Mouse (Mus musculus): ENCODE data around the gene Ppp1r12c. TPM values are rescaled to one million over a fixed set of nuclear protein-coding genes. Genes with fewer than 3 reads are reported as not detected.

Ppp1r12c gene
- total and polyA plus RNA-seq, 3 experiments: 64.2 to 153 TPM; not detected in 1

- Histone ChIP-seq H3K36me3 (ENCODE audit: control insufficient read depth in 1 of 2, insufficient read depth in 2 of 2, low read length in 2 of 2) (no peaks in the 10 kb centered on the region), H3K9me3 (replicated peaks; ENCODE audit: insufficient read depth, low read length) (no peaks in the 10 kb centered on the region)
- DNase-seq (ENCODE audit: low read depth, low spot score): no peak
Observed at GRCm38 (mm10) chr7:4464194-4464824, 37.2 kb downstream of the Ppp1r12c start.

GRCm38 (mm10) chr7:4460576-4461434 lies 40.7 kb downstream of the Ppp1r12c start, which contains the start of gene Eps8l1:
Gene Eps8l1, plus strand, starts transcription at chr7:4460674.
- Histone ChIP-seq H3K27me3 (ENCODE audit: control insufficient read depth in 1 of 2, insufficient read depth in 2 of 2, low read length in 2 of 2) (no peaks in the 10 kb centered on the region), H3K4me3 (ENCODE audit: control insufficient read depth in 1 of 2, insufficient read depth in 1 of 2, low read depth in 2 of 2, low read length in 2 of 2) (no peak within 1 kb of the TSS), H3K36me3 (ENCODE audit: control insufficient read depth in 1 of 2, insufficient read depth in 2 of 2, low read length in 2 of 2) (no peaks in the 10 kb centered on the region), H3K4me1 (ENCODE audit: control insufficient read depth in 1 of 2, insufficient read depth in 2 of 2, low read length in 2 of 2) (peaks cover 0 to 5% of the 10 kb centered on the region in 2 experiments; a peak in 2 of 4 replicates), H3K9ac (ENCODE audit: control insufficient read depth, low read depth, low read length, poor library complexity, severe bottlenecking) (no peak within 1 kb of the TSS), H3K27ac (ENCODE audit: control insufficient read depth, low read depth, low read length) (no peak within 1 kb of the TSS), H3K79me2 (ENCODE audit: control insufficient read depth, insufficient read depth, low read length, poor library complexity) (no peaks in the 10 kb centered on the region), H3K9me3 (replicated peaks; ENCODE audit: insufficient read depth, low read length) (no peaks in the 10 kb centered on the region)
- peak; percentile 32 for DNase-seq (ENCODE audit: low read depth, low spot score)
- TF ChIP-seq USF1 (IDR thresholded peaks at IDR 0.05; ENCODE audit: low read depth, low read length): no peak
- TF ChIP-seq MYC (IDR thresholded peaks at IDR 0.05; ENCODE audit: low read depth, low read length): no peak
- TF ChIP-seq RCOR1 (IDR thresholded peaks at IDR 0.05; ENCODE audit: low read depth, low read length): no peak
- no peak for TF ChIP-seq HCFC1 (IDR thresholded peaks at IDR 0.05; ENCODE audit: low read depth, low read length)
- no peak for TF ChIP-seq KAT2A (conservative IDR thresholded peaks at IDR 0.05; ENCODE audit: low read depth, low read length)
- no peak for TF ChIP-seq SIN3A (IDR thresholded peaks at IDR 0.05; ENCODE audit: low read length)
- no peak for TF ChIP-seq POLR2AphosphoS2 (IDR thresholded peaks at IDR 0.05; ENCODE audit: low read length)
- no peak for TF ChIP-seq ZMIZ1 (IDR thresholded peaks at IDR 0.05; ENCODE audit: low read depth, low read length)
- TF ChIP-seq GATA1 (IDR thresholded peaks at IDR 0.05; ENCODE audit: low read depth, low read length): no peak

More at GRCm38 (mm10) chr7:4464194-4464824, 37.2 kb downstream of the Ppp1r12c start:
- Histone ChIP-seq H3K27me3 (ENCODE audit: control insufficient read depth in 1 of 2, insufficient read depth in 2 of 2, low read length in 2 of 2) (no peaks in the 10 kb centered on the region), H3K79me2 (ENCODE audit: control insufficient read depth, insufficient read depth, low read length, poor library complexity) (no peaks in the 10 kb centered on the region), H3K27ac (ENCODE audit: control insufficient read depth, low read depth, low read length) (no peak overlapping the region), H3K9ac (ENCODE audit: control insufficient read depth, low read depth, low read length, poor library complexity, severe bottlenecking) (no peak overlapping the region), H3K4me1 (ENCODE audit: control insufficient read depth in 1 of 2, insufficient read depth in 2 of 2, low read length in 2 of 2) (peaks cover 0 to 5% of the 10 kb centered on the region in 2 experiments; a peak in 2 of 4 replicates), H3K4me3 (ENCODE audit: control insufficient read depth in 1 of 2, insufficient read depth in 1 of 2, low read depth in 2 of 2, low read length in 2 of 2) (no peak overlapping the region)
- TF ChIP-seq MYC (IDR thresholded peaks at IDR 0.05; ENCODE audit: low read depth, low read length): no peak
- TF ChIP-seq E2F4 (IDR thresholded peaks at IDR 0.05; ENCODE audit: borderline replicate concordance, low read depth, low read length): no peak
- TF ChIP-seq HCFC1 (IDR thresholded peaks at IDR 0.05; ENCODE audit: low read depth, low read length): no peak
- TF ChIP-seq TBP (IDR thresholded peaks at IDR 0.05; ENCODE audit: low read depth, low read length): no peak
- no peak for TF ChIP-seq MYB (IDR thresholded peaks at IDR 0.05; ENCODE audit: low read depth, low read length)
- TF ChIP-seq MEF2A (IDR thresholded peaks at IDR 0.05; ENCODE audit: extremely low read depth, insufficient replicate concordance, low read depth, low read length, poor library complexity, severe bottlenecking): no peak
- no peak for TF ChIP-seq CHD2 (IDR thresholded peaks at IDR 0.05; ENCODE audit: low read length)
- TF ChIP-seq SIN3A (IDR thresholded peaks at IDR 0.05; ENCODE audit: low read length): no peak
- TF ChIP-seq TAL1 (IDR thresholded peaks at IDR 0.05; ENCODE audit: low read length): no peak
- TF ChIP-seq TCF12 (IDR thresholded peaks at IDR 0.05; ENCODE audit: low read depth, low read length): no peak
- no peak for TF ChIP-seq ELF1 (IDR thresholded peaks at IDR 0.05; ENCODE audit: low read depth, low read length)
- no peak for TF ChIP-seq ZNF384 (IDR thresholded peaks at IDR 0.05; ENCODE audit: low read depth, low read length)
- TF ChIP-seq POLR2A (IDR thresholded peaks at IDR 0.05; ENCODE audit: control insufficient read depth in 1 of 2, insufficient read depth in 1 of 2, low read depth in 1 of 2, low read length in 2 of 2, poor library complexity in 1 of 2): no peak
- TF ChIP-seq RCOR1 (IDR thresholded peaks at IDR 0.05; ENCODE audit: low read depth, low read length): no peak
- no peak for TF ChIP-seq ZC3H11A (IDR thresholded peaks at IDR 0.05; ENCODE audit: low read depth, low read length)

All from MEL (cell line).